Mouse (Mus musculus) cerebellum, postnatal 10 days (tissue): ENCODE data around the gene Mrgprf.

Experiments used
- DNase-seq, 2 experiments: peaks; one replicate each; pipeline ENCODE4 v3.0.0; 2021; ENCODE audit warnings: mixed read lengths in 2 of 2

Mrgprf gene

GRCm38 (mm10) chr7:145335616-145336332 is 35.1 kb downstream of the Mrgprf start:
- peak; percentile 80 to 86 for DNase-seq

DNA sequence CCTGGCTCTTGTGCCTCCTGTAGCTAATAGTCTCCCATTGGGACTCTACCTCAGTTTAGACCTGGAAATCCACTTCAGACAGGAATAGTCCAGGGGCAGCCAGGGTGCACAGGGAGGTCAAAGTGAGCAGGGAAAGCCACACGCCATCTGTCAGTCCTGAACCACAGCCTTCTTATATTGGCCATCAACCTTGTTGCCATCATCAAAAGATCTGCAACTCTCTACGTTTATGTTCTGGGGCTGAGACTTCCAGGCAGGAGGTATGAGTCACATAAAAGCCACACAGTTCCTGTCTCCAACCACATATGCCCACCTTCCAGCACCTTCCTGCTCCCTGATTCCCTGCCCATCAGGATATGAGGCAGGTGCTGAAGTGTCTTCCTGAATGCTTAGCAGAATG is 37.3 kb downstream of the Mrgprf start:
- no peak for DNase-seq

DNA sequence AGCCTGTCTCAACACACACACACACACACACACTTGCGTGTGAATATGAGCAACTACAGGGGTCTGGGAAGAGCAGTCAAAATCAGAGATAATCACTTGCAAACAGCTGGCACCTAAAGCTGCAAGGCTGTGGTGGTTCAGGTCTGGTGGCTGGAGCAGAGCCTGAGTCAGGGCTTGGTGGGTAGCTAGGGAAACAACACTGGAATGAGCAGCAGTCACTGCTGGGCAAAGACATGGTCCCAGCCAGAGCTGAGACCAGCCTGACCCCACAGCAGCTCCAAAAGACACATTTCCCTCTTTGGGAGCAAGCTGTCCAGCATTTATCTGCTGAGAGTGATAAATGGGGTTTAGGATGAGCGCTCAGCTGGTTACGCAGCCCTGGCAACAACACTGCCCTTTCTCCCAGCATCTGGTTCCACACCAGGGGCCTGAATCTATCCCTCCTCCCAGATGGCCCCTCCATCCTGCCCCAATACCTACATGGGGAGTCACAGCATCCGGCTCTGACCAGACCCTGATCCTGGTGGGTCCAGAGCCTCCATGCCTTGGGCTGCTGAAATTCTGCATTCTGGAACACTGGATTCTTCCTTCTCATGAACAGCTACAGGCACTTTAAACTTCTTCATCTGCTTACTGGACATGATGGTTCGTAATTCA is 39.7 kb downstream of the Mrgprf start:
- peak in 1 of 2 experiments; percentile 51 for DNase-seq
